Mouse (Mus musculus): Measurements from ENCODE around the gene Zscan12.
A peak's percentile ranks its signal among the peaks of the same experiment; 100 is the strongest.

The Zscan12 gene

GRCm38 (mm10) chr13:21402287-21402846, 39.7 kb downstream of the Zscan12 start, which contains the start of gene Zkscan3:
TSS of gene Zkscan3 (minus strand) at chr13:21402755.
- DNase-seq (ENCODE audit: low spot score in 2 of 2) = peak; percentile 65 to 72

- no peak for DNase-seq (ENCODE audit: low spot score in 2 of 2)
Observed at GRCm38 (mm10) chr13:21402848-21403247, 40.2 kb downstream of the Zscan12 start.

- DNase-seq (ENCODE audit: low spot score in 2 of 2) = no peak
Observed at GRCm38 (mm10) chr13:21407341-21407740, 44.7 kb downstream of the Zscan12 start.

DNA sequence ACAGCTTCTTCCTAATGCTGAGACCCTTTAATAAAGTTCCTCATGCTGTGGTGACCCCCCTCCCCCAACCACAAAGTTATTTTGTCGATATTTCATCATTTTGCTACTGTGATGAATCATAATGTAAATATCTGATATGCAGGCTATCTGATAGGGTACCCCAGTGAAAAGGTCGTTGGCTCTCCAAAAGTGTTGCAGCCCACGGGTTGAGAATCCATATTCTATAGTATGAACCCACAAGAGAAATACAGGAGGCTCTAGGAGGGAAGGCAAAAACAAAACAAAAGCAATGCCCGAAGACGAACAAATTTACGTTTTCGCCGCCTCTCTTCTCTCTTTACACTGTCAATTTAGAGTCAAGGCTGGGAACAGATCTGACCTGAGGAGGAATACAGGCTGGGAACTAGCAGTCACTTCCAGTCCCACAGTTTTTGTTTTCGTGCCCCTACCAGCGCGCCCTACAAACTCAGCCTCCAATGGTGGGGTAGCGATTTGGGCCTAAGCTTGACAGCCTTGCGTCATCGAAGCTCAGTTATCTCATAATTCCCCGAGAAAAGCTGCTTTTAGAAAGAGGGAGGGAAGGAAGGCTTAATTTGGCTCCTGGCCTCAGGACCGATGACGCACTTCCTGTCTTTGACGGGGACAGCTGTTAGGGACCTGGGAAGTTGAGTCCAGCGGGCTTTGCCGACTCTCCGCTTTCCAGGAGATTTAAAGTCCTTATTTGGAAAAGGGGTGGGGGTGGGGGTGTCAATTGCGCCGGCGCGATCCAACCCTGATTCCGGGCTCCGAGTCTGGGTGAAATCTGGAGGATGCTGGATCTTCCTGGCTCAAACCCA, 45.6 kb downstream of the Zscan12 start:
- DNase-seq (ENCODE audit: low spot score in 2 of 2) = peak; percentile 53 to 73

DNA sequence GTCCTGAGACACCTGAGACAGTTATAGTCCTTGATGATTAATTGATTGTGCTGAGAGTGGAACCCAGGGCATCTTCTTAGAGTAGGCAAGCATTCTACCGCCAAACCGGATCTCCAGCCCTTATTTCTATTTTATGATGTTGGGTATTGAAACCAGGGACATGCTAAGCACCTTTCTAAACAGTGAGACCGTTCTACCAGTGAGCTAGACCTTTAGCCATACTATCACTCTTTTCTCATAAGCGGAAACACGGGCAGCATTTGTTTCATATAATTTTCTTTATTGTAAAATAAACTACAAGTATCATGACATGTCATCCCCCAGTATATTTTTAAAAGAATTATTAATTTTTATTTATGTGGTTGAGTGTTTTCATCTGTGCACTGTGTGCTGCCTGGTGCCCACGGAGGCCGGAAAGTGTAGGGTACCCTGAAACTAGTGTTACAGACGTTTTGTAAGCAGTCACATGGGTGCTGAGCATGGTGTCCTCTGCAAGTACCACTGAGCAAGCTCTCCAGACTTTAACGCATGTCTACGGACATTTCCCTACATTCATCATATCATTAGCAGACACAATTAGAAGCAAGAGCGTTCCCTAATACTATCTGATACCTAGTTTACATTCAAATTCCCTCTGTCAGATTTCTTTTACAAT, 46.3 kb downstream of the Zscan12 start:
- DNase-seq (ENCODE audit: low spot score in 2 of 2) = no peak

DNA sequence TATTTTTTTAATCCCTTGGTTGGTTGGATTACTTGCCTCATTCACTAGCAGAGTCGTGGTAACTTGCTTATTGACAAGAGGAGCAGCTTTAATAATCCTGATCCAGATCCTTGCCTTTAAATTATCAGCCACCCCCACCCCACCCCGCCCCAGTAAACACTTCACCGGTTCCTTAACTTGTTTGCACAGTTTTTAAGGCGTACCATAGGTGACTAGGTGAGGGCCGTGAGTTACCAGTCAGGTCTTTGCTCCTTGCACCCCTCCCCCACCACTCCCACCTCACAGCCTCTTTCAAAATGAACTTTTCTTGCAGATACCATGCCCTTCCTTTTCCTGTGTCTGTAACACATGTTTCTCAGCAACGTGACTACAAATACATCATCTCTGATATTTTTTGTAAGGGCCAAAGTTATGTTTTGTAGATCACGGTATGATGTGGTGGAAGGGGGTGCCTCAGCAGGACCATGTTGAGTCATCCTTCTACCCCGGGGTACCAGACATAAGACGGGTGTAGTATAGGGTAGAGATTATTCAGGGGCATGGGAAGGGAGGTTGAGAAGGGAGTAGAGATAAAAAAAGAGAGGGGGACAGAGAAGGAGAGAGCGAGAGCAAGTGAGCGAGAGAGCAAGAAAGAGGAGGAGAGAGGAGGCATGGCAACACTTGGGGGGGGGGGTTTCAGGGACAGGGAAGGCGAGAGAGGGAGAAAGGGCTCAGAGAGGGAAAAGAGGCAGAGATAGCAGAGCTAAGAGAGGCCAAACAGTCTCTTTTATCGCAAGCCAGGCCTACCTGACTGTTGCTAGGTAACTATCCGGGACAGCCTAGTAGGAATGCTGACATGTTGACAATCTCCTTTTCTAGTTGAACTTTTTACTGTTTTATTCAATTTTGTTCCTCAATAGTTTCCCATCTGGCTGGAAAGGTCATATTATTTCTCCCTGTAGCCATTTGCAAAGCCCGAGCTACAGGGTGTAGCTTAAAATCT, 51.9 kb downstream of the Zscan12 start:
- no peak for DNase-seq (ENCODE audit: low spot score in 2 of 2)

DNA sequence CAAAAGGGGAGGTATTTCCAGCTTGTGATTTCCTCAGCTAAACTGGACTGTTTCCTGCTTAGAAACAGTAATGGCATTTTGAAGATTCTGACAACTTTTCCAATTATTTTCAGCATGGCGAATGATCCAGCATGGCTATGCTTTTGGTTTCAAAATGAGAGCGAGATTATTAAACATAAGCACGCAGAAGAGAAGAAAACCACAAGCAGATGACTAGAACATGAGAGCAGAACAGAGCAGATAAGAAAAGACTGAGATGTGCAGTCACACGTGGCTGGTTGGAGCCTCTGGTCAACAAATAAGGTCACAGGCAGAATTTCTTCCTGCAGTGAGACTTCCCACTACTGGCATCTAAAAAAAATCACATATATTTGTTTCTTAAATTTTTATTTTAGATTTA, 52.6 kb downstream of the Zscan12 start:
- DNase-seq (ENCODE audit: low spot score in 2 of 2) = no peak

- no peak for DNase-seq (ENCODE audit: low spot score in 2 of 2)
Observed at GRCm38 (mm10) chr13:21415750-21416149, 53.1 kb downstream of the Zscan12 start.

- DNase-seq (ENCODE audit: low spot score in 2 of 2) = no peak
Observed at GRCm38 (mm10) chr13:21417298-21418010, 54.8 kb downstream of the Zscan12 start.

- no peak for DNase-seq (ENCODE audit: low spot score in 2 of 2)
Observed at GRCm38 (mm10) chr13:21418865-21419264, 56.2 kb downstream of the Zscan12 start.

All from frontal cortex, postnatal 25 days (tissue).